Mouse (Mus musculus): ENCODE results near the gene Cntfr.
"Not testable (repeated sequence)": the region's sequence is repeated elsewhere in the genome, so short reads cannot be mapped to it uniquely, and the experiment has no call there.

Gene Cntfr

GRCm38 (mm10) chr4:41708192-41708745 lies 11.4 kb upstream of the Cntfr start:
- DNase-seq: peak; percentile 45 to 52

GRCm38 (mm10) chr4:41707011-41707535 lies 10.2 kb upstream of the Cntfr start:
- DNase-seq: peak; percentile 80 to 86

DNA sequence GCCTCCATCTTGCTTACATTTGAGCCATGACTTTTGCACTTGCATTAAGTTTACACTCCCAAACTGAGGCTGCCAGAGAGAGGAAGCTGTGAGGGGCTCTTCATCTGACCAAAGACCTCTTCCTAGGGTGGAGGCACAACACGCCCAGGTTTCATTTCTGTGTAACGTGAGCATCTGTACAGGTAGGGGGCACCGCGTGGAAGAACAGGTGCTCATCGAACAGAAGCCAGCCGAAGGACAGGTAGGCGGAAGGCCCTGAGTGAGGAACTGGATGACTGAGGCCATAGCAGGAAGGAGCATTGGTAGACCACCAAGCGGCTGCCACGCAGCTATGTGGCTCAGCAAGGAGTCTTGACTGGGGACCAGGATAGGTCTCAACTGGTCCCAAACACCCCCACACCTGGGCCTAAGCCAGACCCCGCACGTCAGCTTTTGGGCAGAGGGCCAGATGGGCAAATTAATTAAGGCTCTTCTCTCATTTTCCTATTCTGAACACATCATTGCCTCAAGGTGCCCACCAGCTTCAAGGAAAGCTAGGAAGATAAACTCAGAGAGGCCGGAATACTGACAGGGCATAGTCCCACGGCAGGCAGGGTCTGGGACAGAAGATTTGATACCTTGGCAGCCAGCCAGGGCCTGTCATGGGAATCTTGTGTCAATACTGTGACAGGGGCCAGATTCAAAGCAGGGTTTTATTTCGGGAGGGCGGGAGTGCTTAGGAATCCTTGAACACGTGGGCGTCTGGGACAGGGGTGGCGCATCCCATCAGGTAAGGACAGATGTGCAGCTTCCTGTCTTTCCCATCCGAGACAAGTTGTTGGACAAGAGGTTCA lies 9.2 kb upstream of the Cntfr start:
- DNase-seq: no peak

GRCm38 (mm10) chr4:41704651-41705050 lies 7.8 kb upstream of the Cntfr start:
- DNase-seq: peak in 1 of 2 experiments; percentile 33

- DNase-seq: not testable (repeated sequence)
Observed at GRCm38 (mm10) chr4:41702226-41702625, 5.3 kb upstream of the Cntfr start.

GRCm38 (mm10) chr4:41700224-41700623 lies 3.3 kb upstream of the Cntfr start:
- not testable (repeated sequence) for DNase-seq

DNA sequence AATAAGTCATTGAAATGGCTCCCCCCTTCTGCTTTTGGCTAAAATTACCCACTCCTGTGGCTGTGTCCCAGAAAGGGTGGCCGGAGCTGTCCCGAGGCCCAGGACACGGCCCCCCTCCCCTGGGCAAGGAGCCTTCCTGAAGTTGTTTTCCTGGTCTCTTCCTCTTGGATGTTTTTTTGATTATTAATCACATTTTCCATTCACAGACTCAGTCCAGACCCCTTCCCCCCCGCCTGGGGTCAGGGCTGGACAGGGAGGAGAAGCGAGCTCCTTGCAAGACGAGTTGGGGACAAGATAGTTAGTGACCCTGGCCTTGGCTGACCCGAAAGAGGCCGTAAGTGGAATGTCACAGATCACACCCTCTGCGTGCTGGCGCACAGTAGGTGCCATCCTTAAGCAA lies 2.9 kb upstream of the Cntfr start, which contains the start of gene Il11ra1:
Gene Il11ra1, plus strand, starts transcription at position 207 of the 400 bp plus-strand sequence.
- DNase-seq: peak in 1 of 2 experiments; percentile 59

DNA sequence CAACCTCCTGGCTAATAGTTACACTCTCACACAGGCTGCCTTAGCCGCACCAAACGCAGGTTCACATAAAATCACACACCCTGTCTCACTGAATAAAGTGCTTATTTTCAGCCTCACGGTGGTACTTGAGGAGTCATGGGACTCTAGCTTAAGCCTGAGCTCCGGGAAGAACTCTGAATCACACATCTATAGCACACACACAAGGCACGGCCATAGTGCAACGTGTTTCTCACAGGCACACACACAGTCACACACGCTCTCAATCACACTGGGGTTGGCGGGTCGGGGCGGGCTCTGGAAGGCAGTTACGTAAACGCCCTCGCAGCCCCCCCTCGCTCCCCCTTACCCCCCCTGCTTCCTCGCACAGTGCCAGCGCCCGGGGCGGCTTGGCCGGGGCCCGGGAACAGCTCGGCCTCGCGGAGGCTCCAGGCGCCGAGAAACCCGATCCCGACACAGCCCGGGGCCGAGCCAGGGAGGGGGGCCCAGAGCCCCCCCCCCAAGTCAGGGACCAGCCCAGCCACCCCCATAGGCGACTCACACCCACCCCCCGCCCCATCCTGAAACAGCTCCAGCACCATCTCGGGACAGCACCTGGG lies 1.6 kb upstream of the Cntfr start:
- DNase-seq: peak in 1 of 2 experiments; percentile 75

DNA sequence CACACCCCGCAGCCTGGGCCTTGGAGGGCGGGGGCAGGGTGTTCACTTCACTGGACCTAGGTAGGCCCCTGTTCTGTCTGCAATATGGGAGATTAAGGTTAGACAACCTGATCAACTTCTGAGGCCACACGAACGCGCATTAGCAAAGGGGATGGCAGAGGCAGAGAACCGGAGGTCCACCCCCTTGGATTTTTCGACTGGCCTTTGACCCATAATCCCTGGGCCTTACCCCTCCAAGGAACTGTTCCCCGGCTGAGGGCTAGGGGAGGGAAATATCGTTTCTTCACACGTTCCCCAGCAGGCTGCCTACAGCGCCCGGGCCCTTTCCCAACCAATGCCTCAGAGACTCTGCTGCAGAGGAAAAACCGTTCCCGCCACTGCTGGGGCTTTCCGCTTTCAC lies 437 bp downstream of the Cntfr start:
- not testable (repeated sequence) for DNase-seq

GRCm38 (mm10) chr4:41695800-41696199 lies 1.1 kb downstream of the Cntfr start:
- not testable (repeated sequence) for DNase-seq

DNA sequence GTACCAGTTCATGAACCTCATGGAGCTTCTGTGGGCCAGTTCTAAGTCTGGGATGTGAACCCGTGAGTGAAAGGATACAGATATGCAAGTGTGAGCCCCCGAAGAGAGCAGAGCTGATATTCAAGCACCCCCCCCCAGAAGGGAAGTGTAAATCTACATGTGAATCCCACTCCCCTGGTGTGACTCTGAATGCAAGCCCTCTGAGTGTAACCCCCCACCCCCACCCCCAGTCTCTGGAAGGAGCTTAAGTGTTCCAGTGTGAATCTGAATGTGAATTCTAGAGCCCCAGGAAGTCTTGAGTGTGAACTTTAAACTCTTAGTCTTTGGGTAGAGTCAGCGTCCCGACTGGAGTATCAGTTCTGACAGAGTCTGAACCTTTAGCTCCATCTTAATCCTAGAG lies 3.4 kb downstream of the Cntfr start:
- not testable (repeated sequence) for DNase-seq

GRCm38 (mm10) chr4:41690014-41690413 lies 6.9 kb downstream of the Cntfr start:
- not testable (repeated sequence) for DNase-seq

- DNase-seq: not testable (repeated sequence)
Observed at GRCm38 (mm10) chr4:41688562-41688961, 8.3 kb downstream of the Cntfr start.

GRCm38 (mm10) chr4:41685882-41686492 lies 10.9 kb downstream of the Cntfr start:
- DNase-seq: not testable (repeated sequence)

DNA sequence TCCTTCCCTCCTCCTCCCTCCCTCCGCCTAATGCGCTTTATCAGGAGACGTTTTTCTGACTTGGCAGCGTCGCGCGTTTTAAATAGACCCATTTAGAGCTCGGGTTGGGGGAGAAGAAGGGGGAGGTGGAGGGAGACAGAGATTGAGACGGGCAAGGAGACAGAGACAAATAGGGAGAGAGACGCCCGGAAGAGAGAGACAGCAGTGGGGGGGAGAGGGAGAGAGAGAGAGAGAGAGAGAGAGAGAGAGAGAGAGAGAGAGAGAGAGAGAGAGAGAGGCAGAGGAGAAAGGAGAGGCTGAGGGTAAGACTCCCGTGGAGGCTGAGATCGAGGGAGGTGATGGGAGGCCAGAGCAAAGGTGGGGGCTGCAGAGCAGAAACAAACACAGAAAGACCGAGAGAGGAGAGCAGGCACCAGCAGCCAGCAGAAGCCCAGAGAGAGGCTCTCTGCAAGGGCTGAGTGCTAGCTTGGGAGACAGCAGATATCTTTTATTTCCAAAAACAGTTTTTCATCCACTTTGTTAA lies 11.9 kb downstream of the Cntfr start:
- DNase-seq: not testable (repeated sequence)

DNA sequence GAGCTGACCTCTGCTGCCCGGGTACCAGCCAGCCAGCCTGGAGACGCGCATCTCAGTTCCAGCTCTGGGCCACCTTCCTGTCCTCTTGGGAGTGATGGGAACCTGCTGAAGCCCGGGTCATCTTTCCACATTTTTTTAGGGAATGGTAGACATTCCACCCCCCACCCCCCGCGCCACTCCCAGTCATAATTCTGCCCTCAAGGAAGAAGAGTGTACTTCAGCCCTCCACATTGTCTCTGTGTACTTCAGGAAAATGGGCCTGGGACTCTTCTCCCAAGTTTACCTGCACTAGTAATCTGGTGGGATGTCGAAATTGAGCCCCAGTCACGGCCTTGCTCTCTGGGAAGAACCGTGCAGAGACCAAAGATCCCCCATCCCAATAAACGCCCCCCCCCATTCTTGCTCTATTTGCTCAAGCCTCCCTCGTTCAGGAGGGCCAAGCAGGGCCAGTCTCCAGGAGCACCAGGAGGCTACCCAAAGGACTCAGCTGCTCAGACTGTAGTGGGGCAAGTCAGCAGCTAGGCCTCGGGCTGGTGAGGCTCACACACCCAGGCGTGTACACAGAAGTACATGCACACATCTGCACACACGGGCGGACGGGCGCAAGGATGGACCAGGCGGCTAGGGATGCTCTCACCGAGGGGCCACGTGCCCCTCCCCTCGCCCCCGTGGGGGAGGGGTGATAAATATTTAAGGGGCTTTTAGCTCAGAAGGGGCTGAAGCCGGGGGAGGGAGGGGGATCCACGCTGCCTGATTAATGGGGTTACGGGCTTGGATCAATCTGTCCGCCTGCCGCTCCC lies 12.6 kb downstream of the Cntfr start:
- not testable (repeated sequence) for DNase-seq

DNA sequence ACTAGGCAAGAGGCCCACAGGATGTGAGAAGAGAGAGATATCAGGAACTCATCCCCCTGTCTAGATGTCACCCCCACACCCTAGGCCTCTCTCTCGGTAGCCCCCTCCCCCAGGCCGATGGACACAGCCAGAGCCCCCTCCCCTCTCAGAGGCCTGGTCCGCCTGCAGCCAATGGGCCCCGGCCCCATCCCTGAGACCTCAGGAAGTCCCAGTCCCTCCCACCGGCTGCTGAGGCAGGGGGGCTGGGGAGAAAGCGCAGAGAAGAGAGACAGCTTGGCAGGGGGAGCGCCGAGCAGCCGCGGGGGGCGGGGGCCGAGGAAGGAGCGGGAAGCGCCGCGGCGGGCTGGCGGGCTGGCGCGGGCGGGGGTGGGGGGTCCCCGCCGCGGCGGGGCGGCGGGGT lies 13.6 kb downstream of the Cntfr start:
- DNase-seq: peak in 1 of 2 experiments; percentile 25

GRCm38 (mm10) chr4:41682789-41683188 lies 14.1 kb downstream of the Cntfr start:
- no peak for DNase-seq

GRCm38 (mm10) chr4:41681947-41682346 lies 14.9 kb downstream of the Cntfr start:
- no peak for DNase-seq

- no peak for DNase-seq
Observed at GRCm38 (mm10) chr4:41681176-41681575, 15.7 kb downstream of the Cntfr start.

- DNase-seq: peak in 1 of 2 experiments; percentile 37
Observed at GRCm38 (mm10) chr4:41679291-41679690, 17.6 kb downstream of the Cntfr start.

DNA sequence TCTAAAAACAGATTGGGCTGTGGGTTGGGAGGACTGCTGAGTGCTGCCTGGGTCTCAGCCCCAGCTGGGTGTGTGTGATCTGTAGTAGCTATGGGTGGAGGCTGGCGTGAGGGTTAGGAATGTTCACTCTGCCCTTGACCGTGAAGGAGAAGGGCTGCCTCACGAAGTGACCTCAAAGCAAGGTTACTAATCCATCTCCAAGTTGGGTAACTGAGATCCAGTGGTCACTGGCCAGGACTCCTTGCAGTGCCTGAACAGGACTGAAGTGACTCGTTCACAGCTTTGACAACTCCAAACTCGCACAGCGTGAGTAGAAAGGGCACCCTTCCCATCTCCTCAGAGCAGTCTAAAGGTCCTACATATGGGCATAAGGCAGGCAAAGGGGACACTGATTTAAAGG lies 18.0 kb downstream of the Cntfr start:
- peak in 1 of 2 experiments; percentile 46 for DNase-seq

All from kidney, postnatal 25 days (tissue).